Mouse (Mus musculus) ES-CJ7 (cell line): ENCODE data around the gene Fbxw8.

Experiments
- DNase-seq: peaks from one replicate; pipeline ENCODE4 v3.0.0; 2011; ENCODE audit warnings: low read depth, low spot score

The Fbxw8 gene

DNA sequence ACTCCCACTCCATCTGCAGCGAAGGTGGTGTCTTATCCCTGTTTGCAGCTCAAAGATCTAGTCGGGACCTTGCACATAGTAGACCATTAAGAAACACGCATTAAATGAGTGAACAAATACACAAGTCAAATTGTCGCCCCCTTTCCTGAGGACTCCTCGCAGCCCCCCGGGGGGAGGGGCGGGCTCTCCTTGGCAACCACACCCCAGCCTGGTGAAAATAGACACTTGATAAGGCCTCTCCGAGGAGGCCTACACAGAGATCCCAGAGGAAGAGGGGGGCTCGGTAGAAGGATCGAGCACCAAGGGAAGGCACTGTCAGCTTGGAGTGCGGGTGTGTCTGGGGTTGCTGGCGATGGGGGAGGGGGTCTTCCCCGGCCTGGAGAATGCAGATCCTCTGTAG is 128.9 kb downstream of the Fbxw8 start:
- DNase-seq = peak; percentile 20

DNA sequence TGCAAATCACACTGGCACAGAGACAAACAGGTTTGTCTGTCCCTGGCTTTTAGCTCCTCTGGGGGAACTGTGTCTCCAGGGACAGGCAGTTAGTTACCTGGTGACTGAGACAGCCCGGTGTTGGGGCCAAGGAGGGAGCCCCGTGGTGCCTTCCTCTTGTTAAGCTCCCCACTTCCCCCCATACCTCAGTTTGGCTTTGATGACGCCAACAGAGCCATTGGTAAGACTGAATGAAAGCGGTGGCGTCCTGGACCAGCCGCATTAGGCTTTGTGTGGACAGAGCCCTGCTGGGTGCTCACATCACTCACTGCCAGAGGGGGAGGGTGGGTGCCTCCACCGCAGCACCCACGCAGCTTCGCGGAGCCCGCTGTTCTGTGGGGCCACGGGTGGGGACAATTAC is 129.4 kb downstream of the Fbxw8 start:
- DNase-seq = no peak

DNA sequence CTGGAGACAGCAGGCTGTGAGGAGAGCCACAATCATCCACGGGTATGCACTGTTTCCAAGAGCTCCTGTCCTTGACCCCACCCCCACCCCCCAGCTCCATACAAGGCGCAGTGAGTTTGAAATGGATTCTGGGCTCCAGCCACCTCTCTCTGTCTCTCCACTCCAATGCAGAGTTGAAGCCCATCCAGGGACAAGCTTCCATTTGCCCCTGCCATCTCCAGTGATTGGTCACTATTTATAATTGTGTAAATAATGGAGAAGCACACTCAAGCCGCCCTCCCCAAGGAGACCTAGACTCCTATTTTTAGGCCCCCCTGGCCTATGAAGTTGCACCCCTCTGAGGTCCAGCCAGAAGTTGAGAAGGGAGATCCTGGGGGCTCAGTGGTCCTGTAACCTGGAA is 132.2 kb downstream of the Fbxw8 start:
- no peak for DNase-seq

DNA sequence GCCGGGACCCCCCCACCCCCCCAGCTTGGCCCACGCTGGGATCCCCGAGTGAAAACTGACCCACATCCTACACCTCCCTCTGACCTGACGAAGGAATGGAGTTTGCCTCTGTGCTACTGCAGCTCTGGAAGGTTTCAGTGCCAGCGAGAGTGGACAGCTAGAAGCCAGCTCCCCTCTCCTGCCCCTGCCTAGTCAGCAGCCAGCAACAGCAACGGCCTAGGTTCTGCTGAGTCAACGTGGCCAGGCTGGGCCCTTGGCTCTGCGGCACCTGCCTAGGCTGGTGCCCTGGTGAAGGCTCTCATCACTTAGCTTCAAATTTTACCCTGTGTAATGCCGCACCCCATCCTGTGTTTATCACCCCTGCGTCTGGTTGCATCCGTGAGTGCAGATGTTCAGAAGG is 135.4 kb downstream of the Fbxw8 start:
- no peak for DNase-seq

DNA sequence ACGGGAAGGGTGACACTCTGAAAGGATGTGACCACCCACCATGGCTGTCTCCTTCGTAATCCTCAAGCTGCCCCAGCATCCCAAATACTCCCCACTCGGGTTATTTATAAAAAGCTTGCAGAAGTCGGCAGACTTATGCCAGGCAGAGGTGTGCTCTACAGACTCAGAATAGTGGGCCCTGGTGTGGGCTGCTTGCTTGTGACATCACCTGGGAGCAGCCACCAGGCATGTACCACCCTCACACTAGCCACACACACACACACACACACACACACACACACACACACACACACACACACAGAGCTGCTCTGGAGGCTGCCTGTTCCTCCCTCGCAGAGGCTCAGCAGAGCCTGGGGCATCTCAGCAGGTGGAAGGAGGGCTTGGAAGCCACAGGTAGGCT is 137.7 kb downstream of the Fbxw8 start:
- DNase-seq = no peak

DNA sequence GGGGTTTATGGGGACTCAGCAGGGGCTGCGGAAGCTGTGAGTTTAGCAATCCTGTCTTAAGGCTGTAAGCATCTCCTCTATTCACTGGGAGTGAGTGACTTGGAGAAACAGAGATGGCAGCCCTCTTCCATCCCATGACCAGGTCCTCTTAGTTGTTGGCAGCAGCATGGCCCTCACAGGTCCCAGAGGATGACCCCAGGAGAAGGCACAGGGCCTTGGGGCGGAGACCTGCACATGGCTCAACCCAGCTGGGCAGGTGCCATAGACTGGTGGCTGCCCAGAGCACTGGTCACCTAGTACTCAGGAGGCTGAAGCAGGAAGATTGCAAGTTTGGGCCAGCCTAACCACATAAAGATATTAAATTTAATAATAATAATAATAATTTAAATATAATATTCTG is 139.6 kb downstream of the Fbxw8 start:
- no peak for DNase-seq

DNA sequence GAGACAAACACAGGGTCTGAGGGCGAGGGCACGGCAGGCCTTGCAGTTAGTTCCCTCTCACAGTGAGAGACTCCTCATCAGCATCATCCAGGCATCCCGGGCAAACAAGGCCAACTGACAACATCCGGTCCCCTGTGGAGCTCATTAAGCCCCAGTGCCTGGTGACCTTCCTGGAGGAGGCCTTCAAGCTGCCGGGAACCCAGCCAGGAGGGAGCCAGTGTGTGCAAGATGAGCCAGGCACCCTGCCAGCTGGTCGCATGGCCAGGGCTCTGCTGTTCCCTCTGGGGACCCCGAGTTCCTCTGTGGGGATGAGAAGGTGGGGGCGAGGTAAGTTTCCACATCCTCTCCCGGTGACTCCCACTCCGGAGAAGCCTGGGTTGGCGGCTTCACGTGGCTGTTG is 140.2 kb downstream of the Fbxw8 start:
- DNase-seq = peak; percentile 71
